Mouse (Mus musculus): ENCODE data around the gene Trpc3.
"Not testable (repeated sequence)": the region's sequence is repeated elsewhere in the genome, so short reads cannot be mapped to it uniquely, and the experiment has no call there.

Gene Trpc3

GRCm38 (mm10) chr3:36613202-36613907 is 76.6 kb downstream of the Trpc3 start, which contains the start of gene Bbs7:
Gene Bbs7 (minus strand): TSS chr3:36613477.
- in situ Hi-C loops (cut with MboI; ENCODE audit: low pct_unique_long_range_greater_than_20kb in 1 of 2, low sequenced_read_pairs in 2 of 2, unreplicated experiment in 1 of 2): no loop called here

GRCm38 (mm10) chr3:36612687-36613086 is 77.3 kb downstream of the Trpc3 start:
- in situ Hi-C loops (cut with MboI; ENCODE audit: low pct_unique_long_range_greater_than_20kb in 1 of 2, low sequenced_read_pairs in 2 of 2, unreplicated experiment in 1 of 2): no loop called here

- in situ Hi-C loops (cut with MboI; ENCODE audit: low pct_unique_long_range_greater_than_20kb in 1 of 2, low sequenced_read_pairs in 2 of 2, unreplicated experiment in 1 of 2): no loop called here
Measured at GRCm38 (mm10) chr3:36605894-36606783, 83.8 kb downstream of the Trpc3 start.

- in situ Hi-C loops (cut with MboI; ENCODE audit: low pct_unique_long_range_greater_than_20kb in 1 of 2, low sequenced_read_pairs in 2 of 2, unreplicated experiment in 1 of 2): not testable (repeated sequence)
Measured at GRCm38 (mm10) chr3:36599773-36600172, 90.2 kb downstream of the Trpc3 start.

- in situ Hi-C loops (cut with MboI; ENCODE audit: low pct_unique_long_range_greater_than_20kb in 1 of 2, low sequenced_read_pairs in 2 of 2, unreplicated experiment in 1 of 2): no loop called here
Measured at GRCm38 (mm10) chr3:36598811-36599210, 91.2 kb downstream of the Trpc3 start.

- in situ Hi-C loops (cut with MboI; ENCODE audit: low pct_unique_long_range_greater_than_20kb in 1 of 2, low sequenced_read_pairs in 2 of 2, unreplicated experiment in 1 of 2): no loop called here
Measured at GRCm38 (mm10) chr3:36571827-36572378, 118.1 kb downstream of the Trpc3 start, which contains the start of gene Ccna2. Gene Ccna2 (minus strand): TSS chr3:36572150.

- in situ Hi-C loops (cut with MboI; ENCODE audit: low pct_unique_long_range_greater_than_20kb in 1 of 2, low sequenced_read_pairs in 2 of 2, unreplicated experiment in 1 of 2): no loop called here
Measured at GRCm38 (mm10) chr3:36571361-36571826, 118.6 kb downstream of the Trpc3 start.
